Mouse (Mus musculus) liver (tissue): ENCODE measurements around the gene Upk1a.
A peak's percentile ranks its signal among the peaks of the same experiment; 100 is the strongest.

ENCODE experiments used
- DNase-seq: peaks from one replicate; pipeline ENCODE4 v3.0.0-alpha.2; 2020; ENCODE audit warnings: mixed read lengths

The Upk1a gene

GRCm38 (mm10) chr7:30612654-30613402 is at the start of gene Upk1a:
Gene Upk1a (minus strand): TSS chr7:30612847.
- no peak for DNase-seq

GRCm38 (mm10) chr7:30649591-30650540 is 37.2 kb upstream of the Upk1a start, which contains the start of gene Rbm42:
Gene Rbm42 (minus strand): TSS chr7:30650317.
- peak; percentile 98 for DNase-seq

- no peak for DNase-seq
Observed at GRCm38 (mm10) chr7:30639083-30639482, 26.4 kb upstream of the Upk1a start.

- no peak for DNase-seq
Observed at GRCm38 (mm10) chr7:30636395-30636794, 23.7 kb upstream of the Upk1a start.

GRCm38 (mm10) chr7:30635752-30636151 is 23.1 kb upstream of the Upk1a start, which contains the start of gene Etv2:
Gene Etv2 (minus strand): TSS chr7:30635852.
- no peak for DNase-seq

- peak; percentile 68 for DNase-seq
Observed at GRCm38 (mm10) chr7:30634621-30635020, 22.0 kb upstream of the Upk1a start.

GRCm38 (mm10) chr7:30633762-30634412 is 21.2 kb upstream of the Upk1a start:
- DNase-seq = no peak

- no peak for DNase-seq
Observed at GRCm38 (mm10) chr7:30629013-30629412, 16.4 kb upstream of the Upk1a start.

GRCm38 (mm10) chr7:30626647-30627046 is 14.0 kb upstream of the Upk1a start:
- no peak for DNase-seq

GRCm38 (mm10) chr7:30625530-30626384 is 13.1 kb upstream of the Upk1a start, which contains the start of gene Cox6b1:
Gene Cox6b1 (minus strand): TSS chr7:30626151.
- peak; percentile 95 for DNase-seq

GRCm38 (mm10) chr7:30619202-30619601 is 6.6 kb upstream of the Upk1a start:
- DNase-seq = peak; percentile 53

GRCm38 (mm10) chr7:30618658-30619057 is 6.0 kb upstream of the Upk1a start:
- DNase-seq = no peak

GRCm38 (mm10) chr7:30615049-30615760 is 2.6 kb upstream of the Upk1a start:
- DNase-seq = peak; percentile 30

- DNase-seq = no peak
Observed at GRCm38 (mm10) chr7:30614454-30614853, 1.8 kb upstream of the Upk1a start.

- peak; percentile 69 for DNase-seq
Observed at GRCm38 (mm10) chr7:30613529-30614112, 974 bp upstream of the Upk1a start.

- DNase-seq = no peak
Observed at GRCm38 (mm10) chr7:30610043-30610442, 2.6 kb downstream of the Upk1a start.

GRCm38 (mm10) chr7:30608476-30608875 is 4.2 kb downstream of the Upk1a start:
- no peak for DNase-seq

- DNase-seq = peak; percentile 72
Observed at GRCm38 (mm10) chr7:30607706-30608309, 4.8 kb downstream of the Upk1a start.

GRCm38 (mm10) chr7:30604944-30605343 is 7.7 kb downstream of the Upk1a start:
- no peak for DNase-seq

GRCm38 (mm10) chr7:30604424-30604823 is 8.2 kb downstream of the Upk1a start:
- DNase-seq = no peak
